Mouse (Mus musculus): Measurements from ENCODE around the gene Prkar2a.

Gene Prkar2a

GRCm38 (mm10) chr9:108692226-108693041 lies 3.3 kb downstream of the Prkar2a start:
- DNase-seq (ENCODE audit: low spot score) = peak; percentile 67

- no peak for DNase-seq (ENCODE audit: low spot score)
These were observed 4.8 kb downstream of the Prkar2a start for GRCm38 (mm10) chr9:108693946-108694345.

GRCm38 (mm10) chr9:108694533-108694932 lies 5.4 kb downstream of the Prkar2a start:
- no peak for DNase-seq (ENCODE audit: low spot score)

GRCm38 (mm10) chr9:108702476-108702875 lies 13.4 kb downstream of the Prkar2a start:
- DNase-seq (ENCODE audit: low spot score) = no peak

- no peak for DNase-seq (ENCODE audit: low spot score)
These were observed 14.4 kb downstream of the Prkar2a start for GRCm38 (mm10) chr9:108703373-108704110.

- no peak for DNase-seq (ENCODE audit: low spot score)
These were observed 15.5 kb downstream of the Prkar2a start for GRCm38 (mm10) chr9:108704591-108704990.

- DNase-seq (ENCODE audit: low spot score) = no peak
These were observed 18.1 kb downstream of the Prkar2a start for GRCm38 (mm10) chr9:108707212-108707611.

- no peak for DNase-seq (ENCODE audit: low spot score)
These were observed 19.7 kb downstream of the Prkar2a start for GRCm38 (mm10) chr9:108708833-108709232.

GRCm38 (mm10) chr9:108710767-108711166 lies 21.7 kb downstream of the Prkar2a start:
- DNase-seq (ENCODE audit: low spot score) = no peak

- no peak for DNase-seq (ENCODE audit: low spot score)
These were observed 27.1 kb downstream of the Prkar2a start for GRCm38 (mm10) chr9:108716199-108716598.

- no peak for DNase-seq (ENCODE audit: low spot score)
These were observed 34.6 kb downstream of the Prkar2a start for GRCm38 (mm10) chr9:108723751-108724150.

GRCm38 (mm10) chr9:108726116-108726515 lies 37.0 kb downstream of the Prkar2a start:
- DNase-seq (ENCODE audit: low spot score) = no peak

- no peak for DNase-seq (ENCODE audit: low spot score)
These were observed 39.9 kb downstream of the Prkar2a start for GRCm38 (mm10) chr9:108729050-108729449.

- DNase-seq (ENCODE audit: low spot score) = no peak
These were observed 43.3 kb downstream of the Prkar2a start for GRCm38 (mm10) chr9:108732462-108732861.

GRCm38 (mm10) chr9:108734626-108735025 lies 45.5 kb downstream of the Prkar2a start:
- no peak for DNase-seq (ENCODE audit: low spot score)

GRCm38 (mm10) chr9:108739239-108739638 lies 50.1 kb downstream of the Prkar2a start:
- DNase-seq (ENCODE audit: low spot score) = no peak

- peak; percentile 45 for DNase-seq (ENCODE audit: low spot score)
These were observed 50.9 kb downstream of the Prkar2a start for GRCm38 (mm10) chr9:108740062-108740461.

- DNase-seq (ENCODE audit: low spot score) = no peak
These were observed 52.9 kb downstream of the Prkar2a start for GRCm38 (mm10) chr9:108742048-108742447.

- DNase-seq (ENCODE audit: low spot score) = no peak
These were observed 57.9 kb downstream of the Prkar2a start for GRCm38 (mm10) chr9:108746876-108747499.

- no peak for DNase-seq (ENCODE audit: low spot score)
These were observed 58.6 kb downstream of the Prkar2a start for GRCm38 (mm10) chr9:108747694-108748093.

GRCm38 (mm10) chr9:108748600-108749183 lies 59.6 kb downstream of the Prkar2a start:
- no peak for DNase-seq (ENCODE audit: low spot score)

- no peak for DNase-seq (ENCODE audit: low spot score)
These were observed 61.5 kb downstream of the Prkar2a start for GRCm38 (mm10) chr9:108750616-108751015.

Data from retina, embryonic 14.5 days (tissue).